Mouse (Mus musculus): ENCODE results near the gene Thra.

- TF ChIP-seq CTCF (IDR thresholded peaks at IDR 0.05; ENCODE audit: extremely low read depth, insufficient read length, insufficient replicate concordance, low read depth, low read length) (no peak), POLR2A (IDR thresholded peaks at IDR 0.05; ENCODE audit: low read depth, low read length) (no peak)
Measured at GRCm38 (mm10) chr11:98744456-98745019, 4.1 kb downstream of the Thra start.

Measured in small intestine, adult 2 months (tissue).